Mouse (Mus musculus) heart, postnatal 4 days (tissue): ENCODE results near the gene Nav1. TPM values are rescaled to one million over a fixed set of nuclear protein-coding genes. Genes with fewer than 3 reads are reported as not detected.

ENCODE experiments used
- DNase-seq: peaks from one replicate; pipeline ENCODE4 v3.0.0; 2021
- total RNA-seq, 2 experiments: library from RNA; stranded (reverse); gene quantifications; 2 replicates each; pipeline ENCODE4 v1.2.3; 2021

Nav1 gene
- total RNA-seq, 2 experiments from 2014 or later, result 53.9 to 54.8 TPM

- DNase-seq, result no peak
Measured at GRCm38 (mm10) chr1:135581001-135581400, 26.1 kb downstream of the Nav1 start.

GRCm38 (mm10) chr1:135579111-135579510 lies 28.0 kb downstream of the Nav1 start:
- DNase-seq, result no peak

- DNase-seq, result no peak
Measured at GRCm38 (mm10) chr1:135577793-135578192, 29.3 kb downstream of the Nav1 start.

DNA sequence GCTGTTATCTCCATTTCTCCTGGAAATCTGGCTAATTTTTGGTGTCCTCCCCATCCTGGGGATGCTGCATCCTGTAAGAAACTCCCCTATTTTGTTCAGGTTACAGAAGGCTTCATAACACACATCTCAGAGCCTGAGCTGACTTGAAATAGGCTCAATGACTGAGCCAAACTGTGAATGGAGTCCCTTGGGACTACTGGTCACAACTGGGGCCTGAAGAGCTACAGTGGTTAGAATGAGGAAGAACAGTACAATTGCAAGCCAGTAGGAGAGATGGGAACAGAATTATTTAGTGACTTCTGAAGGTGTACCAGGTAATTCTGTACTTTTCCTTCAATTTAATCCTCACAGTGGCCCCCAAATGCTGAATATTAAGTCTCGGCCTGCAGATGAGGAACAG lies 31.7 kb downstream of the Nav1 start:
- DNase-seq, result no peak

DNA sequence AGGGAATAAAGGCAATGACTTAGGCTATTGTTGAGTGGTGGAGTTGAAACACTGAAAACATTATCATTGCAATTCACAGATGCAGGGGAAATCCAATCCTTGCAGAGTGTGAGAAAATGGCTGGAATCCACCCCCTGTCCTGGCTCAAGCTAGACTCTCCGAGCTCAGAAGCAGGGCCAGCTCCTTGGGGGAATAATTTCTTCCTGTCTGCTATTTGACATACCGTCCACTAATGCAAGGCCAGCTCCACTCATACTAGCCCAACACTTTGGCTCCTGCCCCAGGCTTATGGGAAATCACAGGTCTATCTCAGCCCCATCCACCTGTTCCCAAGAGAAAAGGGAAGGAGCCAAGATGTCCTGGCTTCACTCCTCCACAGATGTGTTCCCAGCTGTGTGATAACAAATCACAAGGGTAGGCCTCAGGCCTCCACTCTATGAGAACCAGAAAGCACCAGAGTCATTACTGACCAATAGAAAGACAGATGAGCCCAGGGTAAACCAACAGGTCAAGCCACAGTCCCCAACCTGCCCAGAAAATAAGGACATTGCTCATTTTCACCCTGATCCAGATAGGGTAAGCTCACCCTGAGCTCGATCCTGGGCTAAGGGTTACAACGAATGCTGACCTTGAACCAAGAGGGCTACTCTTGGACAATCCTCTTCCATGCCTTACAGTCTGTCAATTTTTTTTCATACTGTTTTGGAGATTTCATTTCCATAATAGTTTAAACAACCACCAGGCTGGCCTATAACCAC lies 32.5 kb downstream of the Nav1 start:
- DNase-seq, result peak; percentile 38

DNA sequence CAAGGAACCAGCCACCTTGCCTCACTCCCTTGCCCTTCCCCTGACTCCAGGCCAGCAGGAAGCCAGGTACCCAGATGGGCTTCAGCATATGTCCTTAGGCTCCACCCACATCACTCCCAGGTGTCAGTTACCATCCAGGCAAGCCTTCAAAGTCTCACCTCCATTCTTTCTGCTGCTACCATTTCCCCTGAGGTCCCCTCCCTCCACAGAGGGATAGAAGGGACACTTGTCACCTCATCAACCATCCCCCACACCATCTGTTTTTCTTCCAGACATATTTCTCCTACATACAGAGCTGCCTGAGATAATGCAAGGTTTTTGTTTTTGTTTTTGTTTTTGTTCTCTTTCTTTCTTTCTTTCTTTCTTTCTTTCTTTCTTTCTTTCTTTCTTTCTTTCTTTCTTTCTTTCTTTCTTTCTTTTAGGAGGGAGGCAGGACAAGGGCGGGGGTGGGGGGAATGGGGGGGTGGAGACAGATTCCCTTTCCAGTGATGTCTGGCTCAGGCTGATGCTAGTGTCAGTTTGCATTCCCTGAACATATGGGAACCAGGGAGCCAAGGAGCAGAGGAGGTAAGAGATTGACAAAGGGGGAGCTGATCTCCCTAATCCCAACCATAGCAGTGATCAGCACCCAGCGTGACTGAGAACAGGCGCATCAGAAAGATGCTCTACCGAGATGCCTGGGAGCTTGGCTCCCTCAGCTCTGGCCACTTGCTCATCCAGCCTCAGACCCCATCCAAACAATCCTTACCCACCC lies 34.8 kb downstream of the Nav1 start:
- no peak for DNase-seq

GRCm38 (mm10) chr1:135568087-135568486 lies 39.0 kb downstream of the Nav1 start:
- no peak for DNase-seq

GRCm38 (mm10) chr1:135566611-135567010 lies 40.5 kb downstream of the Nav1 start:
- DNase-seq, result no peak

- DNase-seq, result no peak
Measured at GRCm38 (mm10) chr1:135565775-135566174, 41.3 kb downstream of the Nav1 start.

DNA sequence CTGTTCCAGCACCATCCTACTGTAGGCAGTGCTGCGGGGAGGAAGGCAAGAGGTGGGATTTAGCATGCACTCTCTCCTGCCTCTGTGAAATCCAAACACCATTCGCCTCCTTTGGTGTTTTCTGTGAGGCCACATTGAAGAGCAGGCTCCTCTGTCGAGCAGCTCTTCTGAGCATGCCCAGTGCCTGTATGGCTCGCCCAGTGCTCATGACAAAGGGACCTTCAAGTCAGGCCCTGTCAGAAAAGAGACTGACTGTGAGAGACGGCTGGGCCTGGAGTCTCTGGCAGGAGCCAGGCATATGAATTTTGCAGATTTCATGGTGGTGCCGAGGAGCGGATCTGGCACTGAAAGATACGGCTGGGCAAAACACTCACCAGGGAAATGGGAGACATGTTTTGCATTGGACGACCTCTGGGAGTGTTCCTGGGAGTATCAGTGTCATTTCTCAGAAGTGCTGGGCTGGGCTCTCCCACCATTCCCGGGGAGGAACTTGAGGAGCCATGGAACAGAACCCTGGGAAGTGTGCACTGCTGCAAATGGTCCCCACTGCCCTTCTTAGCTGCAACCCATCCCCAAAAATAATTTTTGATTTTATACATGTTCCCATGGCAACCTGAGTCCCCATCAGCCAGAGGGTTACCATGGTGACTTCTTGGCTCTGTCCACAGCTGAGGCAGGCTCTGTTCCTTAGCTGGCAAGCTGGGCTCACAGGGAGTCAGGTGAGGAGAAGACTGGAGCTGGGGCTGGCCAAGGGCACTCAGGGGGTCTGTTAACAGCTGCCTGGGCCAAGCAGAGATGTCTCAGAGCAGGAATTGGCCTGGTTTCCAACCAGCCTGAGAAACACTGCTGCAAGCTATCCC lies 42.2 kb downstream of the Nav1 start:
- no peak for DNase-seq

GRCm38 (mm10) chr1:135563781-135564414 lies 43.2 kb downstream of the Nav1 start:
- DNase-seq, result no peak

DNA sequence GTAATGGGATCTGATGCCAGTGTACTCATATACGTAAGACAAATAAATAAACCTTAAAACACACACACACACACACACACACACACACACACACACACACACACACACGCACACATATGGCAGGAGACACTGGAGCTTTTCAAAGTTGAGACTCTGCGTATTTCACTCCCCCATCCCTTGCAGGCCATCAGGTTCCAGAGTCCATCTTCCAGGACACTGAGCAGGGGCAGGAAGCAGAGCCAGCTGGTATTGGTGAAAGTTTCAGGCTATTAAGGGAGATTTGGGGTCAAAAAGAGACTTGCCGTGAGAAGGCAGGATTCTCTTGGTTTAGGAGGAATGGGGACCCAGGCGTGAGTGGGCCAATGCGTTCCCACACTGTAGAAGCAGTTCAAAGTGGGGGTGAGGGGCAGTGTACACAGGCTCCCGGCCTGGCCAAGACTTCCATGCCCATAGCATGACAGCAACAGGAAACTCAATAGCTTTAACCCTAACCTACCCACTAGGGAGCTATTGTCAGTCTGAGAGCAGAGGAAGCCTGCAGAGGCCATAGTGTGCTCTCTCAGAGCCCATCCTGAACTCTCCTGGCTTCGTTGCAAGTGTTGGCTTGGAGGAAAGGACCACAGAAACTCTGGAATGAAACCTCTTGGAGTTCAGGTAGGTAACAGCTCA lies 44.0 kb downstream of the Nav1 start:
- no peak for DNase-seq

- no peak for DNase-seq
Measured at GRCm38 (mm10) chr1:135562115-135562514, 45.0 kb downstream of the Nav1 start.

DNA sequence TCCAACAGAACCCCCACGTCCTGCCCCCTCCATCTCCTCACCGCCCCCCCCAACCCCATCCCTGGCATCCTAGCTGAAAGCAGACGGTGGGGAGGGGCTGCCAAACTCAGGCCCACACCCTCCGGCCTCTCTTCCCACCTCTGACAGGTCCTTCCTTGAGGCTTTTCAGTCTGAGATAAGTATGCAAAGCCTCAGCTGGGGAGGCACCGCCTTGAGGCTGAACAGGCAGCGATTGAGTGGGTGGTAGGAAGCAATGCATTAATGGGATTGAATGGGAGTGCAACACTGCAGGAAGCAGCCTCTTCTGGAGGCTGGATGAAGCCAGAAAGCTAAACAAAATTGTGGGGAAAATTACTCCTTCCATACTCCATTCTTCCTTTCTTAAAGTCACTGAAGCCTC lies 45.8 kb downstream of the Nav1 start:
- DNase-seq, result no peak

DNA sequence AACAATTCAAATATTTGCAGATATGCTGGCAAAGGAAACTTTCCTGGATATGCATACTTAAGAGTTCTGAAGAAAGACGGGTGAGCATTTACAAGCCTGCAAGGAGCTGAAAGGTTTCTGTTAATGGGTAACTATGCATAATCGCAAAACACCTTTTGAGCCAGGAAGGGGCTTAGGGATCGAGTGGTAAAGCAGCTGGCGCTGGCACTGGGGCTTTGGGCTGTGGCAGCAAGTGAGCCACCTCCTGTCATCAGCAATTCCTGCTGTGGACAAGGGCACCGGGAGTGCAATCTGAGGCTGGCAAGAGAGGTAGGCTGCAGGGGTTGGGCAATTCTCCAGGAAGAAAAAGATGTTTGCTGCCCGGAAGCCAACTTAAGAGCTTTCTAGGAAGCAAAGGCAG lies 49.1 kb downstream of the Nav1 start:
- DNase-seq, result peak; percentile 65

DNA sequence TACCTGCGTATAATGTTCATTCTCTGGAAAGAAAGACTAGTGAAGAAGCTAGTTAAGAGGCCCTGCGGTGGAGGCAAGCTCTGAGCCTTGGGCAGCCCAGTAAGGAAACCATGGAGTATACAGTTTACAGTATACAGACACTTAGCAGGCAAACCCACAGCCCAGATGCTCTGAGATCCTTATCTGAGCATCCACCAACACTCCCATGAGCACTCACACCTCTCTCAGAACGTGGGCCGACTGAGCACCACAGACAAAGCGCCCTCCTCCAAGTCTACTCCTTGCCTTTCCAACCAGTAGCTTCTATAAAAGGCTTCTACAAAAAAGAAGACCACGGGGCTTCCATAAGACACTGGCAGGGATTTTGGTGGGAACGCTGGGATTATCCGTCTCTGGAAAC lies 51.2 kb downstream of the Nav1 start:
- DNase-seq, result no peak

DNA sequence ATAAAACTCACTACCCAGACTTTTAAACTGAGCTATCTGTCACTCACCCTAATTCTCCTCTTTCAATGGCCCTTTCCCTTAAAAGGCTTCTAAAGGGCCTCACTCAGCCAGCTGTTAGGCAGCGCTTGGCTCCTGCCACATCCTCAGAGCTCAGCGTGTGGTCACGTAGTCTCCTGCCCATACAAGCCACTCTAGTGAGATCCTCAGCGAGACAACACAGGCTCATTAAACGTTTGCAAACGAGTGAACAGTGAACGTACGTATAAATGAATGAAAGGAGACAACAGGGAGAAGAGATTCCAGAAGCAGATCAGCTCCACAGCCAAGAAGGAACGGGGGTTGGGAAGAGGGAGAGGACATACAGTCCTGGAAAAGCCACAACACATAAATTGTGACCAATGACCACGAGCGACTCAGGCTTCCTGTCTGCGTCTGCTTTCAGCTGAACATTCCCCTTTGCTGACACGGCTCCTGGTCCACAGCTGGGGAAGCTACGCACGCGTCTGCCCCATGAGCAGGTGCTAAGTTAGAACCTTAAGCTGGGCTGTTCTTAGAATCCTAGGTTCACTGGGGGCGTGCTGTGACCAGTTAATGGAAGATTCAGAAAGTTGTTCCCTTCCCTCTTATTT lies 52.3 kb downstream of the Nav1 start:
- no peak for DNase-seq

DNA sequence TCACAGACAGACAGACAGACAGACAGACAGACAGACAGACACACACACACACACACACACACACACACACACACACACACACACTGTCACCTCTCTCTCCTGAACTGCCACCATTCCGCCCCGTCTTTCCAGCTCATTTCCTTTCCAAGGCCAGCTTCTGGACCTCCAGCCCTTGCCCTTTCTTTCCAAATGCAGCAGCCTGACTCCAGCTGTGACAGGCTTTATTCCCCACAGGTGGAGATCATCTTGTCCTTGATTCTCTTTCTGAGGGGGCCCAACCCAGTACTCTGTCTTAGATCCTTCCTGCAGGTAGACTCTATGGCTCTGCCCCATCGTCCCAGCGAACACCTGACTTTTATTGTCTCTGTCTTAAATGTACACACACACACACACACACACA lies 53.5 kb downstream of the Nav1 start:
- no peak for DNase-seq

DNA sequence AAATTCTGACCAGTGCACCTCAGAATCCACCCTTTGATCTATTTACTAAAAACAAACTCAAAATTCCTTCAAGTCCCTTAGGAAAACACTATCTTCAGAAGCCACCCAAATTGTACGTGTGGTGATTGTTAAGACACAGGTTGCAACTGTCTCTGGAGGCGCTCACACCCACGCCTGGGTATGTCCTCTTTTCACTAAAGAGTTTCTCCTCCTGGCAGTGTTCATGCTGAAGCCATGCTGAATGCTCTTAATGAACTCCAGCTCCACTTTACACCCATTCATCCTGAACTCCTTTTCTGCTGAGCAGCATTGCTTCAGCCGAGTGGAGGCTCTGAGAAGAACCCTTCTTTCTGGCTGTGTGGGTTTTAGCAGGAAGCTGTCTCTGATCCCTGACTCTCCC lies 53.9 kb downstream of the Nav1 start:
- no peak for DNase-seq

- no peak for DNase-seq
Measured at GRCm38 (mm10) chr1:135550886-135551285, 56.2 kb downstream of the Nav1 start.

- DNase-seq, result peak; percentile 78
Measured at GRCm38 (mm10) chr1:135548750-135549149, 58.3 kb downstream of the Nav1 start.

DNA sequence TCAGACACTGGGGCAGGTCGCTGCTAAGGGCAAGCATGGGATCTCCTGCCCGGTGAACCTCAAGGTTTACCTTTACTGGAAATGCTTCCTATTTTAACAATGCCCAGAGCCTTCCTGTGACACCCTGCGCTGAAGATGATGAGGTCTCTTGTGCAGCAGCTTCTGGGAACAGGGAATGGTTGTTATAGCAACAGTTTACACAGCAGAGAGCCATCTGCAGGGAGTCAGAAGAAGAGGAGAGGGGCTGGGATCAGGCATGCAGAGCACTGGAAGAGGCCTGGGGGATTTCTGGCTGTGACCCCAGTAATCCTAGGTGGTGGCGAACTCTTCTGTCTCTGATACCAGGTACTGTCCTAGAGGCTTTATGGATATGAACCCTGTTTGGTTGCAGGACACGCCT lies 61.0 kb downstream of the Nav1 start:
- DNase-seq, result no peak
